Mouse (Mus musculus) MEL (cell line): ENCODE measurements around the gene Nt5dc3. TPM values are rescaled to one million over a fixed set of nuclear protein-coding genes. Genes with fewer than 3 reads are reported as not detected.

Experiments used
- DNase-seq: peaks from one replicate; pipeline ENCODE4 v3.0.0; 2011; ENCODE audit warnings: low read depth, low spot score
- H3K27ac ChIP-seq: 2 replicates; pipeline ENCODE4 v1.5.1; 2012; ENCODE audit warnings: low read depth, mild to moderate bottlenecking, control low read depth, low read length, moderate library complexity; ENCODE audit not compliant: control insufficient read depth
- H3K27me3 ChIP-seq, 2 experiments: fragments of 150-350 bp in 1 of 2; sonication (generic) in 1 of 2; 2 replicates each; pipeline ENCODE4 v1.6.1; 2012; ENCODE audit warnings: low read length in 2 of 2, mild to moderate bottlenecking in 2 of 2, improper control_type of control experiment in 1 of 2, moderate library complexity in 1 of 2; ENCODE audit not compliant: insufficient read depth in 2 of 2, control insufficient read depth in 1 of 2
- H3K36me3 ChIP-seq, 2 experiments: 2 replicates each; pipeline ENCODE4 v1.6.1; 2012 to 2014; ENCODE audit warnings: low read length in 2 of 2, improper control_type of control experiment in 1 of 2, inconsistent platforms in 1 of 2, mild to moderate bottlenecking in 1 of 2; ENCODE audit not compliant: insufficient read depth in 2 of 2, control insufficient read depth in 1 of 2
- H3K4me1 ChIP-seq, 2 experiments: fragments of 150-350 bp in 1 of 2; sonication (generic) in 1 of 2; 2 replicates each; pipeline ENCODE4 v1.6.1; 2012; ENCODE audit warnings: low read length in 2 of 2, improper control_type of control experiment in 1 of 2, mild to moderate bottlenecking in 1 of 2; ENCODE audit not compliant: insufficient read depth in 2 of 2, control insufficient read depth in 1 of 2
- H3K4me3 ChIP-seq, 2 experiments: fragments of 150-350 bp in 1 of 2; sonication (generic) in 1 of 2; 2 replicates each; pipeline ENCODE4 v1.5.1; 2012; ENCODE audit warnings: low read depth in 2 of 2, low read length in 2 of 2, mild to moderate bottlenecking in 2 of 2, moderate library complexity in 2 of 2, control low read depth in 1 of 2, improper control_type of control experiment in 1 of 2; ENCODE audit not compliant: control insufficient read depth in 1 of 2, insufficient read depth in 1 of 2
- H3K79me2 ChIP-seq: 2 replicates; pipeline ENCODE4 v1.6.1; 2012; ENCODE audit warnings: mild to moderate bottlenecking, low read length, moderate library complexity; ENCODE audit not compliant: control insufficient read depth, poor library complexity, insufficient read depth
- H3K9ac ChIP-seq: 2 replicates; pipeline ENCODE4 v1.6.1; 2012; ENCODE audit warnings: low read depth, mild to moderate bottlenecking, control low read depth, low read length, moderate library complexity; ENCODE audit not compliant: control insufficient read depth, poor library complexity, severe bottlenecking
- H3K9me3 ChIP-seq: fragments of 150-350 bp; sonication (generic); replicated peaks from 2 replicates; pipeline ENCODE4 v1.6.1; 2012; ENCODE audit warnings: mild to moderate bottlenecking, low read length, improper control_type of control experiment, moderate library complexity; ENCODE audit not compliant: insufficient read depth
- CHD1 ChIP-seq: IDR thresholded peaks from 2 replicates; pipeline ENCODE4 v1.6.1; 2012; ENCODE audit warnings: low read depth, mild to moderate bottlenecking, inconsistent platforms, low read length, improper control_type of control experiment
- CHD2 ChIP-seq: IDR thresholded peaks from 2 replicates; pipeline ENCODE4 v1.6.1; 2011; ENCODE audit warnings: low read length, improper control_type of control experiment
- CTCF ChIP-seq, 3 experiments: IDR thresholded peaks in 2 of 3; conservative IDR thresholded peaks in 1 of 3; 2 replicates each; pipeline ENCODE4 v1.5.1; 2011 to 2012; ENCODE audit warnings: low read length in 3 of 3, low read depth in 2 of 3, mild to moderate bottlenecking in 2 of 3, improper control_type of control experiment in 1 of 3, inconsistent platforms in 1 of 3, mixed read lengths in 1 of 3, moderate library complexity in 1 of 3; ENCODE audit not compliant: control insufficient read depth in 1 of 3, insufficient read depth in 1 of 3, poor library complexity in 1 of 3, severe bottlenecking in 1 of 3
- E2F4 ChIP-seq: IDR thresholded peaks from 2 replicates; pipeline ENCODE4 v1.6.1; 2011; ENCODE audit warnings: low read depth, low read length, improper control_type of control experiment, borderline replicate concordance
- ETS1 ChIP-seq: IDR thresholded peaks from 2 replicates; pipeline ENCODE4 v1.6.1; 2012; ENCODE audit warnings: low read depth, mild to moderate bottlenecking, inconsistent platforms, low read length, improper control_type of control experiment, moderate library complexity
- JUND ChIP-seq: IDR thresholded peaks from 2 replicates; pipeline ENCODE4 v1.6.1; 2011; ENCODE audit warnings: low read depth, mild to moderate bottlenecking, improper control_type of control experiment, low read length
- KAT2A ChIP-seq: conservative IDR thresholded peaks from 2 replicates; pipeline ENCODE4 v1.6.1; 2012; ENCODE audit warnings: low read depth, low read length, improper control_type of control experiment, inconsistent platforms
- MAFK ChIP-seq: IDR thresholded peaks from 2 replicates; pipeline ENCODE4 v1.6.1; 2011; ENCODE audit warnings: low read depth, mild to moderate bottlenecking, low read length, improper control_type of control experiment, borderline replicate concordance
- MYB ChIP-seq: IDR thresholded peaks from 2 replicates; pipeline ENCODE4 v1.6.1; 2011; ENCODE audit warnings: mild to moderate bottlenecking, low read depth, low read length, improper control_type of control experiment
- NELFE ChIP-seq: IDR thresholded peaks from 2 replicates; pipeline ENCODE4 v1.6.1; 2011; ENCODE audit warnings: low read depth, low read length, improper control_type of control experiment
- NRF1 ChIP-seq: IDR thresholded peaks from 2 replicates; pipeline ENCODE4 v1.6.1; 2014; ENCODE audit warnings: low read depth, mild to moderate bottlenecking, inconsistent platforms, low read length, improper control_type of control experiment, moderate library complexity; ENCODE audit not compliant: poor library complexity, insufficient read depth, severe bottlenecking
- RAD21 ChIP-seq: IDR thresholded peaks from 2 replicates; pipeline ENCODE4 v1.6.1; 2011; ENCODE audit warnings: mild to moderate bottlenecking, low read depth, low read length, improper control_type of control experiment
- RCOR1 ChIP-seq: IDR thresholded peaks from 2 replicates; pipeline ENCODE4 v1.6.1; 2012; ENCODE audit warnings: low read depth, mild to moderate bottlenecking, inconsistent platforms, low read length, improper control_type of control experiment
- SMC3 ChIP-seq: IDR thresholded peaks from 2 replicates; pipeline ENCODE4 v1.6.1; 2011; ENCODE audit warnings: low read depth, low read length, improper control_type of control experiment
- TCF12 ChIP-seq: IDR thresholded peaks from 2 replicates; pipeline ENCODE4 v1.6.1; 2014; ENCODE audit warnings: low read depth, mild to moderate bottlenecking, inconsistent platforms, low read length, improper control_type of control experiment, moderate library complexity
- USF1 ChIP-seq: IDR thresholded peaks from 2 replicates; pipeline ENCODE4 v1.6.1; 2014; ENCODE audit warnings: low read depth, mild to moderate bottlenecking, inconsistent platforms, low read length, improper control_type of control experiment, moderate library complexity
- USF2 ChIP-seq, 2 experiments: IDR thresholded peaks; 2 replicates each; pipeline ENCODE4 v1.6.1; 2011 to 2012; ENCODE audit warnings: improper control_type of control experiment in 2 of 2, low read length in 2 of 2, borderline replicate concordance in 1 of 2, inconsistent platforms in 1 of 2, low read depth in 1 of 2, mild to moderate bottlenecking in 1 of 2; ENCODE audit not compliant: insufficient read depth in 1 of 2
- ZKSCAN1 ChIP-seq: IDR thresholded peaks from 2 replicates; pipeline ENCODE4 v1.6.1; 2012; ENCODE audit warnings: low read depth, mild to moderate bottlenecking, inconsistent platforms, low read length, improper control_type of control experiment, moderate library complexity
- ZMIZ1 ChIP-seq: IDR thresholded peaks from 2 replicates; pipeline ENCODE4 v1.6.1; 2012; ENCODE audit warnings: low read depth, mild to moderate bottlenecking, inconsistent platforms, low read length, improper control_type of control experiment, moderate library complexity
- polyA plus RNA-seq, 2 experiments: library from polyadenylated mRNA; stranded (reverse) in 1 of 2; unstranded in 1 of 2; fragments of >175 nt in 1 of 2; fragments of >200 nt in 1 of 2; gene quantifications; 2 replicates each; pipeline versions ENCODE4 v1.2.1 to v1.2.4; 2012; ENCODE audit warnings: low replicate concordance in 2 of 2, low read depth in 1 of 2; ENCODE audit not compliant: insufficient read length in 2 of 2, insufficient read depth in 1 of 2, missing spikeins in 1 of 2
- total RNA-seq: library from RNA; depleted of rRNA; stranded (reverse); fragments of 300-350 nt; gene quantifications from 2 replicates; pipeline ENCODE4 v1.2.3, GENCODE M21; 2012

The Nt5dc3 gene
- total and polyA plus RNA-seq, 3 experiments, result 9.7 to 15.6 TPM; not detected in 1

- Histone ChIP-seq H3K79me2 (no peaks in the 10 kb centered on the region), H3K4me1 (no peaks in the 10 kb centered on the region), H3K9ac (no peak overlapping the region), H3K9me3 (no peaks in the 10 kb centered on the region), H3K27ac (no peak overlapping the region)
- DNase-seq, result no peak
- no peak for TF ChIP-seq MYB
- no peak for TF ChIP-seq CHD2
- no peak for TF ChIP-seq ZKSCAN1
- TF ChIP-seq, all 39 proteins: peak for 0
- Histone ChIP-seq H3K4me3 (no peak overlapping the region), H3K27me3 (no peaks in the 10 kb centered on the region), H3K36me3 (no peaks in the 10 kb centered on the region)
Measured at GRCm38 (mm10) chr10:86862496-86862895, 83.7 kb downstream of the Nt5dc3 start.

- no peaks in the 10 kb centered on the region for H3K4me1 ChIP-seq
- H3K27me3 ChIP-seq, result no peaks in the 10 kb centered on the region
- no peak overlapping the region for H3K9ac ChIP-seq
- TF ChIP-seq TCF12, result no peak
- TF ChIP-seq USF2 (IDR thresholded peaks at IDR 0.05; ENCODE audit: borderline replicate concordance in 1 of 2, insufficient read depth in 1 of 2, low read depth in 1 of 2, low read length in 2 of 2), result no peak
- no peak for TF ChIP-seq ETS1
- peak; percentile 27 to 59 (median 38); a peak in 5 of 6 replicates for TF ChIP-seq CTCF (IDR thresholded peaks at IDR 0.05 in 2 of 3, conservative IDR thresholded peaks at IDR 0.05 in 1 of 3; ENCODE audit: control insufficient read depth in 1 of 3, insufficient read depth in 1 of 3, low read depth in 2 of 3, low read length in 3 of 3, poor library complexity in 1 of 3, severe bottlenecking in 1 of 3)
- TF ChIP-seq CHD1, result no peak
- TF ChIP-seq, all 39 proteins: peak for 1
- Histone ChIP-seq H3K36me3 (no peaks in the 10 kb centered on the region), H3K9me3 (no peaks in the 10 kb centered on the region), H3K27ac (no peak overlapping the region), H3K4me3 (no peak overlapping the region), H3K79me2 (no peaks in the 10 kb centered on the region)
- DNase-seq, result peak; percentile 7
Measured at GRCm38 (mm10) chr10:86863429-86863828, 84.6 kb downstream of the Nt5dc3 start.

GRCm38 (mm10) chr10:86872121-86872520, 93.3 kb downstream of the Nt5dc3 start:
- Histone ChIP-seq H3K9me3 (no peaks in the 10 kb centered on the region), H3K27ac (no peak overlapping the region), H3K4me1 (no peaks in the 10 kb centered on the region), H3K27me3 (no peaks in the 10 kb centered on the region), H3K36me3 (no peaks in the 10 kb centered on the region), H3K79me2 (no peaks in the 10 kb centered on the region), H3K4me3 (no peak overlapping the region), H3K9ac (no peak overlapping the region)
- no peak for TF ChIP-seq KAT2A
- no peak for TF ChIP-seq CTCF (IDR thresholded peaks at IDR 0.05 in 2 of 3, conservative IDR thresholded peaks at IDR 0.05 in 1 of 3; ENCODE audit: control insufficient read depth in 1 of 3, insufficient read depth in 1 of 3, low read depth in 2 of 3, low read length in 3 of 3, poor library complexity in 1 of 3, severe bottlenecking in 1 of 3)
- no peak for TF ChIP-seq NELFE
- TF ChIP-seq RCOR1, result no peak
- no peak for TF ChIP-seq MAFK
- no peak for TF ChIP-seq ZMIZ1
- no peak for TF ChIP-seq SMC3
- no peak for TF ChIP-seq JUND
- TF ChIP-seq RAD21, result no peak
- TF ChIP-seq USF2 (IDR thresholded peaks at IDR 0.05; ENCODE audit: borderline replicate concordance in 1 of 2, insufficient read depth in 1 of 2, low read depth in 1 of 2, low read length in 2 of 2), result no peak
- TF ChIP-seq ETS1, result no peak
- TF ChIP-seq E2F4, result no peak
- TF ChIP-seq USF1, result no peak
- no peak for TF ChIP-seq NRF1
- TF ChIP-seq CHD1, result no peak
- no peak for DNase-seq
